Mouse (Mus musculus) myocyte (in vitro differentiated cells): Measurements from ENCODE around the gene Shld1. TPM values are rescaled to one million over a fixed set of nuclear protein-coding genes. Genes with fewer than 3 reads are reported as not detected.

ENCODE experiments used
- H3K27me3 ChIP-seq: one replicate; pipeline ENCODE4 v1.6.1; 2011; ENCODE audit not compliant: control insufficient read depth, insufficient read depth, insufficient read length
- H3K36me3 ChIP-seq: one replicate; pipeline ENCODE4 v1.6.1; 2011; ENCODE audit not compliant: control insufficient read depth, insufficient read depth
- H3K4me2 ChIP-seq: one replicate; pipeline ENCODE4 v1.6.1; 2011; ENCODE audit warnings: low read depth, control low read depth
- H3K4me3 ChIP-seq: one replicate; pipeline ENCODE4 v1.5.1; 2011; ENCODE audit warnings: mild to moderate bottlenecking, control low read depth, moderate library complexity
- H3K79me2 ChIP-seq: one replicate; pipeline ENCODE4 v1.6.1; 2011; ENCODE audit not compliant: control insufficient read depth, insufficient read depth
- H3ac ChIP-seq: one replicate; pipeline ENCODE4 v1.6.1; 2011; ENCODE audit not compliant: control insufficient read depth, insufficient read length
- CEBPB ChIP-seq: IDR thresholded peaks from 2 replicates; pipeline ENCODE4 v1.6.1; 2011; ENCODE audit warnings: mild to moderate bottlenecking, moderate library complexity; ENCODE audit not compliant: poor library complexity, insufficient read depth, severe bottlenecking
- E2F4 ChIP-seq: IDR thresholded peaks from one replicate; pipeline ENCODE4 v1.6.1; 2011; ENCODE audit warnings: mild to moderate bottlenecking, control low read depth, moderate library complexity; ENCODE audit not compliant: insufficient read depth
- MAX ChIP-seq: IDR thresholded peaks from one replicate; pipeline ENCODE4 v1.6.1; 2011; ENCODE audit warnings: low read depth, mild to moderate bottlenecking, control low read depth
- MYOD1 ChIP-seq, 3 experiments: IDR thresholded peaks; one replicate each; pipeline ENCODE4 v1.6.1; 2011; ENCODE audit warnings: control low read depth in 2 of 3, low read depth in 2 of 3, mild to moderate bottlenecking in 2 of 3, moderate library complexity in 1 of 3; ENCODE audit not compliant: insufficient read length in 2 of 3, control insufficient read depth in 1 of 3
- MYOG ChIP-seq, 3 experiments: IDR thresholded peaks; one replicate each; pipeline ENCODE4 v1.6.1; 2011; ENCODE audit warnings: control low read depth in 2 of 3, low read depth in 2 of 3, mild to moderate bottlenecking in 2 of 3; ENCODE audit not compliant: insufficient read length in 2 of 3, control insufficient read depth in 1 of 3, insufficient read depth in 1 of 3
- POLR2A ChIP-seq: IDR thresholded peaks from one replicate; pipeline ENCODE4 v1.6.1; 2011; ENCODE audit warnings: low read depth, mild to moderate bottlenecking, control low read depth, moderate library complexity; ENCODE audit not compliant: insufficient read length
- POLR2AphosphoS2 ChIP-seq: IDR thresholded peaks from one replicate; pipeline ENCODE4 v1.6.1; 2011; ENCODE audit warnings: low read depth, control low read depth; ENCODE audit not compliant: insufficient read length
- REST ChIP-seq: IDR thresholded peaks from one replicate; pipeline ENCODE4 v1.6.1; 2011; ENCODE audit warnings: mild to moderate bottlenecking, control low read depth, moderate library complexity; ENCODE audit not compliant: insufficient read depth, insufficient read length
- SRF ChIP-seq: IDR thresholded peaks from one replicate; pipeline ENCODE4 v1.6.1; 2011; ENCODE audit warnings: low read depth; ENCODE audit not compliant: control insufficient read depth, insufficient read length
- TCF12 ChIP-seq: IDR thresholded peaks from one replicate; pipeline ENCODE4 v1.6.1; 2011; ENCODE audit warnings: mild to moderate bottlenecking, control low read depth; ENCODE audit not compliant: poor library complexity, insufficient read depth, severe bottlenecking
- TCF3 ChIP-seq: IDR thresholded peaks from one replicate; pipeline ENCODE4 v1.6.1; 2011; ENCODE audit warnings: low read depth, control low read depth; ENCODE audit not compliant: insufficient read length
- USF1 ChIP-seq: IDR thresholded peaks from one replicate; pipeline ENCODE4 v1.6.1; 2011; ENCODE audit warnings: low read depth, mild to moderate bottlenecking, control low read depth, moderate library complexity
- polyA plus RNA-seq: library from polyadenylated mRNA; unstranded; fragments of >200 nt; fragmentation: generic; extraction: Trizol; gene quantifications from one replicate; pipeline ENCODE4 v1.2.1, GENCODE M21; 2012; ENCODE audit warnings: missing spikeins

Shld1 gene
- polyA plus RNA-seq, 1 experiment, result 5.1 TPM

DNA sequence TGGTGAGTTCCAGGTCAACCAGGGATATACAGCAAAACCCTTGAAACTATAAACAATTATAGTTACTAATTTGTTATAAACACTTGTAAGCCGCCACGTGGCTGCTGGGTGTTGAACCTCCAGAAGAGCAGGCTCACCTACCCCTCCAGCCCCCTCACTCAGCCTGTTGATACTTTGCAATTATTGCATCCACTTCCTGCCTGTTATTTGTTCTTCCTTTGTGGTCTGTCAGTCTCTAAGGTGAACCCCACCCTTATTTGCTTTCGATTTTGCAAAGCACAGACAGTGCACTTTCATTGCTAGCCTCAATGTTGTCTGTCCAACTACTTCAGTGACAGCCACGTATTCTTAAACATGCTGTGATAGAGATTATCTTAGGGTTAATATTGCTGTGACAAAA lies 43.6 kb upstream of the Shld1 start:
- Histone ChIP-seq H3K4me3 (no peak overlapping the region), H3K79me2 (no peaks in the 10 kb centered on the region), H3K4me2 (no peak overlapping the region), H3K36me3 (no peaks in the 10 kb centered on the region), H3ac (no peak overlapping the region), H3K27me3 (no peaks in the 10 kb centered on the region)
- TF ChIP-seq CEBPB (no peak), REST (no peak), E2F4 (no peak), MYOG (IDR thresholded peaks at IDR 0.05; ENCODE audit: control insufficient read depth in 1 of 3, insufficient read depth in 1 of 3, insufficient read length in 2 of 3, low read depth in 2 of 3) (no peak), USF1 (no peak), TCF3 (no peak), MYOD1 (IDR thresholded peaks at IDR 0.05; ENCODE audit: control insufficient read depth in 1 of 3, insufficient read length in 2 of 3, low read depth in 2 of 3) (no peak)

DNA sequence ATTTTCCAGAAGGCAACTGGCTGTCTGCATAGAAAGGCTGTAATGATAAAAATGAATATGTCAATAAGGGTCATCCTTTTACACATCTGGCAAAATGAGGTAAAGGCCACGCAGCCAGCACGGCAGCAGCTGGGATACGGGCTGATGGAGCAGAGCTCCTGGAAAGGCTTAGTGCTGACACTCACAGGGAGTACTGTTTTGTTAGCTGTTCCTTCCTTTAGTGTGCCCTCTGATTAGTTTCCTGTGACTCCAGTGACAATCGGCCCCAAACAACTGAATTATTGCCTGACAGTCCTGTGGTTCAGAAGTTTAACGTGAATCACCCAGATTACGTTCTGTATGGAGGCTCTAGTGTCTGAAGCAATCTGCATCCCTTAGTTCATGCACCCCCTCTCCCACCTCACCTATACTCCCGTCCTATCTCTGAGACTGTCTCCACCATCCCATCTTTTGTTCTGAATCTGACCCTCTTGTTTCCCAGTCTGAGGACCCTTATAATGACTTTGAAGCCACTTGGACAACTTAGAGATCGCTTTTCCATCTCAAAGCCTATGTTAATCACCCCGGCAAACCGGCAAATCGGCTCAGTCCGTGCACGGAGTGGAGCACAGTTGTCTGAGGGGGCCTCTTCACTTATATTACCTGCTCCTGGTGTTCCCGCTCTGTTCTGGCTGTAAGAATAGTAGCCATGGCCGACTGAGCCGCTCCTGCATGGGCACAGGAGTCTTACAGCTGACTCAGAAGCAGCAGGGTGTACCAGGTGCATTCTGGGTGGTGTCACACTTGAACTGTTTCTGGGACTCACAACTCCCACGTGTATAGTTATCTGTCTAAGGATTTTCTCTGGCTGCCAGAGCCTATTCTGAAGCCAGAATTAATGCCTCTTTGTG lies 39.6 kb upstream of the Shld1 start:
- no peak overlapping the region for H3K4me3 ChIP-seq
- H3K4me2 ChIP-seq, result no peak overlapping the region
- no peaks in the 10 kb centered on the region for H3K79me2 ChIP-seq
- no peak overlapping the region for H3ac ChIP-seq
- no peaks in the 10 kb centered on the region for H3K36me3 ChIP-seq
- TF ChIP-seq MAX (no peak), TCF3 (no peak), POLR2A (no peak), USF1 (no peak), POLR2AphosphoS2 (no peak), REST (no peak)
- no peaks in the 10 kb centered on the region for H3K27me3 ChIP-seq

DNA sequence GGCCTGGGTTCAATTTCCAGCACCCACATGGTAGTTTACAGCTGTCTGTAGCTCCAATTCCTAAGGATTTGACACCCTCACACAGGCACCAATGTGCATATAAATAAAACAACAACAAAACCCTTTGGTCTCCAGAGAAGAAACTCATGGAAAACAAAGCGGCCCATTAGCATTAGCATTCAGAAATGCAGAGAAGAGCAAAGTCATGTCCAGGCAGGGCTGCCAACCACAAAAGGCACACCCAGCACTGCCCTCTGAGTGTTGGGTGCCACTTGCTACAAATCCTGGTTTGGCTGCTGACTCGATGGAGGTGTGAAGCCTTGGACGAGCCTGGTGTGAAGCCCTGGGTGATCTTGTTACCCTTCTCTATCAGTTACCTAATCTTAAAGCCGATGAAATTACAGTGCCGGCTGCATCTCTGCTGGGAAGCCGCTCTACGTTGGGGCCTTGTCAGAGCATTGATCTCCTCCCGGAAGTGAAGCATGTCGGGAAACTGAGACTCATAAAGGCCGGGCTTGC lies 37.3 kb upstream of the Shld1 start:
- no peak overlapping the region for H3ac ChIP-seq
- H3K79me2 ChIP-seq, result no peaks in the 10 kb centered on the region
- no peak overlapping the region for H3K4me2 ChIP-seq
- TF ChIP-seq TCF12, result no peak
- no peak for TF ChIP-seq POLR2AphosphoS2
- no peak for TF ChIP-seq REST
- TF ChIP-seq E2F4, result no peak
- no peak for TF ChIP-seq SRF
- TF ChIP-seq USF1, result no peak
- no peak for TF ChIP-seq MYOG (IDR thresholded peaks at IDR 0.05; ENCODE audit: control insufficient read depth in 1 of 3, insufficient read depth in 1 of 3, insufficient read length in 2 of 3, low read depth in 2 of 3)
- no peak for TF ChIP-seq CEBPB
- TF ChIP-seq POLR2A, result no peak
- no peak for TF ChIP-seq MYOD1 (IDR thresholded peaks at IDR 0.05; ENCODE audit: control insufficient read depth in 1 of 3, insufficient read length in 2 of 3, low read depth in 2 of 3)
- no peak for TF ChIP-seq TCF3
- no peak for TF ChIP-seq MAX
- H3K4me3 ChIP-seq, result no peak overlapping the region
- no peaks in the 10 kb centered on the region for H3K36me3 ChIP-seq
- no peaks in the 10 kb centered on the region for H3K27me3 ChIP-seq

DNA sequence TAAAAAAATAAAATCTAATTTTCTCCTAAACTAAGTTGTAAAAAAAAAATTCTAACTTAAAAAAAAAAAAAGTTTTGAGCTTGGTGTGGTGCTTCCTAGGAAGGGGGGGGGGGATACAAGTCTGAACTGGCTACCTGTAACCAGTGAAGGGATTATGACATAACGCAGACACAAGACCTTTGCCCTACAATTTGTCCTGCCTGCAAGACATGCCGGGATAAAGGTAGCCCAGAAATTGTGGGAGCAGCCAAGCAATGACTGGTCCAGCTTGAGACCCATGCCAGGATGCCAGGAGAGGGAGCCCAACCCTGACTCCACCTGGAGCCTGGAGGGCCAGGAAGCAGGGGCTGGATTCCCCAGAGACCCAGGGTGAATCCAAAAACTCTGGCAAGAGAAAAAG lies 36.2 kb upstream of the Shld1 start:
- Histone ChIP-seq H3K4me2 (no peak overlapping the region), H3K36me3 (no peaks in the 10 kb centered on the region), H3K4me3 (no peak overlapping the region), H3ac (no peak overlapping the region), H3K79me2 (no peaks in the 10 kb centered on the region), H3K27me3 (no peaks in the 10 kb centered on the region)
- no peak for TF ChIP-seq E2F4
- no peak for TF ChIP-seq CEBPB
- TF ChIP-seq MYOG (IDR thresholded peaks at IDR 0.05; ENCODE audit: control insufficient read depth in 1 of 3, insufficient read depth in 1 of 3, insufficient read length in 2 of 3, low read depth in 2 of 3), result no peak
- TF ChIP-seq POLR2A, result no peak
- no peak for TF ChIP-seq SRF
- TF ChIP-seq POLR2AphosphoS2, result no peak
- TF ChIP-seq REST, result no peak
- no peak for TF ChIP-seq TCF12
- TF ChIP-seq MYOD1 (IDR thresholded peaks at IDR 0.05; ENCODE audit: control insufficient read depth in 1 of 3, insufficient read length in 2 of 3, low read depth in 2 of 3), result no peak
- no peak for TF ChIP-seq MAX
- no peak for TF ChIP-seq TCF3
- no peak for TF ChIP-seq USF1

DNA sequence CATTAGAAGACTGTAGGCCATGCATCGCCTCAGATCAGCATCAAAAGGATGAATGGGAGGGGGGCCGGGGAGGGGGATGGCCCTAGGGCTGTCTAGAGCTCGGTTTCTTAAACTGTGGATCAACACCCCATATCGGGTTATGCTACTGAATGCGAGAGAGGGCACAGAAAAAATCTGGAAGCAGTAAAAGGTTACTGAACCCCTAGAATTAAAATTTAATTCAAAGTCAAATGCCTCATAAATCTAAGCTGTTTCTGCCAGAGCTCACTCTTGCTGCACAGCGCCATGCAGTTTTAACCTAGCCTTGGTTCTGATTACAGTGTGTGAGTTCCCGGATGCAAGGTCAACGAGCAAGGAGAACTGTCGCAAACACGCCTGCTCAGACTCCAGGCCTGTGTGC lies 34.3 kb upstream of the Shld1 start:
- no peak overlapping the region for H3K4me3 ChIP-seq
- no peak overlapping the region for H3ac ChIP-seq
- H3K36me3 ChIP-seq, result no peaks in the 10 kb centered on the region
- H3K79me2 ChIP-seq, result no peaks in the 10 kb centered on the region
- no peak overlapping the region for H3K4me2 ChIP-seq
- TF ChIP-seq MYOG (IDR thresholded peaks at IDR 0.05; ENCODE audit: control insufficient read depth in 1 of 3, insufficient read depth in 1 of 3, insufficient read length in 2 of 3, low read depth in 2 of 3), result no peak
- H3K27me3 ChIP-seq, result no peaks in the 10 kb centered on the region
